Mouse (Mus musculus): ENCODE results near the gene Spag6.

- no peak for TF ChIP-seq EP300 (IDR thresholded peaks at IDR 0.05; ENCODE audit: low read depth)
- TF ChIP-seq CTCF (IDR thresholded peaks at IDR 0.05; ENCODE audit: low read depth) = no peak
Observed at GRCm38 (mm10) chr2:18799265-18799965, 105.6 kb downstream of the Spag6 start.

Data from liver, embryonic 14.5 days (tissue).